Comparison of ENCODE assay signal across 12 mouse cellular contexts in the genomic region with DNA sequence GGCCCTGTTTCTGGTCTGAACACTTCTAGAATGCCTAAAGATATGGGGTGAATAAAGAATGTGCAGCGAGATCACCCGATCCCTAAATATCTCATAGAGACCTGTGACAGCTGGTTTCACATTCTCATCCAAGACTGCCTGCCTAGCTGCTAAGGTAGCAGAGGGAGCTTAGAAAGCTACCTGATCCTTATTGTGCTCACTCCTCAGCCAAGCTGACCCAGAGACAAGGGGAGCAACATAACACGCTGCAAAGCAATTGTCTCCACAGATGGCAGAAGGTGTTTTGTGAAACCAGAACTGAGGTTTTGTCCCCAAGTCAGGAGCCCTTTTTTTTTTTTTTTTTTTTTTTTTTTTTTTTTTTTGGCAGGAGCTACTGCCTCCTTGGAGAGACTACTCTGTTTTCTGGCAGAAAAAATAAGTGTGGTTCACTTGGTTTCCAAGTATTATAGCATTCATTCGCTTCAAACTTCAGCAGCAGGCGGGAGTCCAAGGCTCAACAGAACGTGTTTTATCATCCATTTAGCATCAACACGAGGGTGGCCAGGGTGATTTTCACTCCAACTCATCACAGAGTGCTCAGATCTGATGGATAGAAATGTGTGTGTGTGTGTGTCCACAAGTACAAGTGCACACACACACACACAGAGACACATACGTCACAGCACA. TPM values are rescaled to one million over a fixed set of nuclear protein-coding genes. Genes with fewer than 3 reads are reported as not detected.
DNase-seq lines count a peak whose midpoint lies in the region; ATAC-seq lines count a peak whose summit lies in the region.
"Had no signal": no experiment of that assay in that cellular context is flagged by ENCODE, and none has a peak within 500 bp of the region (broad histone marks: within the 10 kb centered on the region; RNA-seq: fewer than 3 reads in every experiment).

No protein-coding gene starts in this region.

- WGBS in heart, embryonic 10.5 days: 85% methylated on average over 8 of the region's 8 CpGs
- WGBS in limb, embryonic 15.5 days: 57% methylated on average over 8 of the region's 8 CpGs
- 75% methylated on average over 8 of the region's 8 CpGs for WGBS in intestine, embryonic 15.5 days

- no peaks in the 10 kb centered on the region for H3K4me1 ChIP-seq in heart, embryonic 10.5 days
- no peaks in the 10 kb centered on the region for H3K4me1 ChIP-seq in limb, embryonic 15.5 days
- H3K4me1 ChIP-seq in intestine, embryonic 15.5 days (replicated peaks): no peaks in the 10 kb centered on the region

- H3K9me3 ChIP-seq in heart, embryonic 10.5 days: no peaks in the 10 kb centered on the region
- no peaks in the 10 kb centered on the region for H3K9me3 ChIP-seq in limb, embryonic 15.5 days
- H3K9me3 ChIP-seq in intestine, embryonic 15.5 days: no peaks in the 10 kb centered on the region
- H3K9me3 ChIP-seq: midbrain, embryonic 15.5 days had no signal

- H3K9ac ChIP-seq in limb, embryonic 15.5 days: no peak overlapping the region
- no peak overlapping the region for H3K9ac ChIP-seq in intestine, embryonic 15.5 days
- H3K9ac ChIP-seq: midbrain, embryonic 15.5 days had no signal

- ATAC-seq in limb, embryonic 15.5 days (ENCODE audit: insufficient number of reproducible peaks, low FRiP score, low TSS enrichment, low read depth): no peak
- ATAC-seq in intestine, embryonic 15.5 days: no peak
- ATAC-seq: intestine, embryonic 16.5 days; midbrain, embryonic 15.5 days had no signal

- H3K4me3 ChIP-seq in heart, embryonic 10.5 days: no peak overlapping the region
- H3K4me3 ChIP-seq in limb, embryonic 15.5 days: no peak overlapping the region
- no peak overlapping the region for H3K4me3 ChIP-seq in intestine, embryonic 15.5 days (replicated peaks)
- H3K4me3 ChIP-seq: midbrain, embryonic 15.5 days had no signal

- DNase-seq in heart, embryonic 10.5 days (ENCODE audit: low spot score): peak; percentile 38
- no peak for DNase-seq in heart, postnatal 36 days
- peak; percentile 60 for DNase-seq in 3134 (ENCODE audit: extremely low read depth, insufficient read length, low spot score)
- peak; percentile 62 for DNase-seq in adipocyte (ENCODE audit: low spot score)
- no peak for DNase-seq in kidney, postnatal 36 days
- DNase-seq: lung, postnatal 4 days; thymus, postnatal 14 days had no signal

- intact Hi-C loops in heart, postnatal 36 days (cut with DNase I): no loop called here

- no peaks in the 10 kb centered on the region for H3K36me3 ChIP-seq in heart, embryonic 10.5 days
- no peaks in the 10 kb centered on the region for H3K36me3 ChIP-seq in limb, embryonic 15.5 days
- H3K36me3 ChIP-seq in intestine, embryonic 15.5 days: no peaks in the 10 kb centered on the region

- no peak overlapping the region for H3K4me2 ChIP-seq in limb, embryonic 15.5 days
- H3K4me2 ChIP-seq in intestine, embryonic 15.5 days (replicated peaks): no peak overlapping the region
- H3K4me2 ChIP-seq: liver, embryonic 11.5 days; midbrain, embryonic 15.5 days had no signal

- no peaks in the 10 kb centered on the region for H3K27me3 ChIP-seq in heart, embryonic 10.5 days (ENCODE audit: insufficient read depth, poor library complexity, severe bottlenecking)
- H3K27me3 ChIP-seq in limb, embryonic 15.5 days: no peaks in the 10 kb centered on the region
- no peaks in the 10 kb centered on the region for H3K27me3 ChIP-seq in intestine, embryonic 15.5 days (replicated peaks)
- H3K27me3 ChIP-seq: midbrain, embryonic 15.5 days had no signal

- H3K27ac ChIP-seq in heart, embryonic 10.5 days: no peak overlapping the region
- H3K27ac ChIP-seq in limb, embryonic 15.5 days: 0 out of 2 replicates have a peak overlapping the region, but pooled peaks have one; percentile 22
- no peak overlapping the region for H3K27ac ChIP-seq in intestine, embryonic 15.5 days

RNA-seq across cellular contexts. Expression of a gene that starts 22.6 kb away (rescaled TPM):
- 2.4 and 9.7 TPM in 2 replicates for polyA plus RNA-seq in heart, embryonic 10.5 days (2016; fragmentation: Nextera tagmentation; extraction: Ambion mirVana)
- total RNA-seq in heart, postnatal 36 days (2021): 10 to 100 TPM in 1 of 2 experiments, 1 to 10 TPM in 1; 7.3 to 12.7 TPM
- polyA plus RNA-seq in limb, embryonic 15.5 days (2015; fragmentation: Nextera tagmentation; extraction: Ambion mirVana): 43.7 and 47.2 TPM in 2 replicates
- polyA plus RNA-seq in intestine, embryonic 15.5 days (2015; fragmentation: Nextera tagmentation; extraction: Ambion mirVana): 21.3 and 22.0 TPM in 2 replicates

Comparison
In these comparisons a context has a peak if more than half of its experiments do, and no peak if none do; other contexts are left out.
1. DNase-seq: peak in heart, embryonic 10.5 days (single experiment), 3134 (single experiment) and adipocyte (single experiment); none in heart, postnatal 36 days (0 of 2) and kidney, postnatal 36 days (0 of 2).